Mouse (Mus musculus): ENCODE measurements around the gene Dnm1.

GRCm38 (mm10) chr2:32335888-32336287 is 17.2 kb downstream of the Dnm1 start:
- TF ChIP-seq CTCF (IDR thresholded peaks at IDR 0.05; ENCODE audit: low read depth) (no peak), EP300 (optimal IDR thresholded peaks at IDR 0.05) (no peak)

Data from stomach, postnatal 0 days (tissue).